Mouse (Mus musculus) liver, embryonic 14.5 days (tissue): ENCODE data around the gene Ugt1a8. TPM values are rescaled to one million over a fixed set of nuclear protein-coding genes. Genes with fewer than 3 reads are reported as not detected.
"Not testable (repeated sequence)": the region's sequence is repeated elsewhere in the genome, so short reads cannot be mapped to it uniquely, and the experiment has no call there.

ENCODE experiments used
- ATAC-seq: fragments of 200-750 bp; cut with Nextera tagmentation; 2 replicates; pipeline ENCODE4 v1.8.0; 2017; ENCODE audit warnings: moderate number of reproducible peaks, mild to moderate bottlenecking, moderate library complexity; ENCODE audit not compliant: insufficient read depth
- DNase-seq, 3 experiments: peaks; one replicate each; pipeline ENCODE4 v3.0.0-alpha.2; 2012 to 2013; ENCODE audit warnings: low read depth in 3 of 3, low spot score in 3 of 3
- H3K27ac ChIP-seq: fragments of 300-500 bp; sonication (generic); 2 replicates; pipeline ENCODE4 v1.5.1; 2014; ENCODE audit warnings: moderate library complexity, mild to moderate bottlenecking, control low read depth, inconsistent platforms
- H3K27me3 ChIP-seq: fragments of 300-500 bp; sonication (generic); 2 replicates; pipeline ENCODE4 v1.6.1; 2014; ENCODE audit warnings: mild to moderate bottlenecking, low read length, moderate library complexity; ENCODE audit not compliant: control insufficient read depth, insufficient read depth
- H3K36me3 ChIP-seq: fragments of 300-500 bp; sonication (generic); replicated peaks from 2 replicates; pipeline ENCODE4 v1.6.1; 2014; ENCODE audit warnings: low read depth; ENCODE audit not compliant: control insufficient read depth, insufficient read depth
- H3K4me1 ChIP-seq, 2 experiments: fragments of 200-500 bp in 1 of 2; fragments of 300-500 bp in 1 of 2; sonication (generic) in 1 of 2; replicated peaks; 2 replicates each; pipeline ENCODE4 v1.6.1; 2012 to 2014; ENCODE audit warnings: antibody characterized with exemption in 1 of 2, inconsistent platforms in 1 of 2, low read length in 1 of 2; ENCODE audit not compliant: control insufficient read depth in 2 of 2, insufficient read depth in 2 of 2
- H3K4me2 ChIP-seq: fragments of 300-500 bp; sonication (generic); 2 replicates; pipeline ENCODE4 v1.6.1; 2014; ENCODE audit warnings: low read depth, mild to moderate bottlenecking, control low read depth, moderate library complexity
- H3K4me3 ChIP-seq, 2 experiments: fragments of 200-500 bp in 1 of 2; fragments of 300-500 bp in 1 of 2; sonication (generic) in 1 of 2; 2 replicates each; pipeline ENCODE4 v1.5.1; 2012 to 2014; ENCODE audit warnings: low read depth in 2 of 2, low read length in 2 of 2, mild to moderate bottlenecking in 2 of 2, control low read depth in 1 of 2, inconsistent platforms in 1 of 2, moderate library complexity in 1 of 2; ENCODE audit not compliant: insufficient read depth in 1 of 2
- H3K9ac ChIP-seq: fragments of 300-500 bp; sonication (generic); replicated peaks from 2 replicates; pipeline ENCODE4 v1.6.1; 2014; ENCODE audit warnings: mild to moderate bottlenecking, control low read depth, moderate library complexity
- H3K9me3 ChIP-seq: fragments of 300-500 bp; sonication (generic); 2 replicates; pipeline ENCODE4 v1.6.1; 2016; ENCODE audit warnings: low read length, mixed read lengths; ENCODE audit not compliant: control insufficient read depth
- CTCF ChIP-seq: IDR thresholded peaks from 2 replicates; pipeline ENCODE4 v1.5.1; 2016; ENCODE audit warnings: antibody characterized with exemption, low read depth, control low read depth
- EP300 ChIP-seq: IDR thresholded peaks from 2 replicates; pipeline ENCODE4 v1.6.1; 2016; ENCODE audit warnings: antibody characterized with exemption, low read depth
- WGBS: fragments of 180-500 bp; shearing (Covaris S2); extraction: QIAGEN DNeasy Blood & Tissue Kit; methylation state at CpG from one replicate; pipeline ENCODE4 v1.1.7; 2014; ENCODE audit not compliant: insufficient replicate concordance; 5-methylcytosine and 5-hydroxymethylcytosine counted together
- polyA plus RNA-seq, 2 experiments: library from polyadenylated mRNA; depleted of rRNA in 1 of 2; stranded (reverse) in 1 of 2; unstranded in 1 of 2; fragments of >200 nt; fragmentation: Nextera tagmentation in 1 of 2; extraction: Ambion mirVana in 1 of 2; gene quantifications; 2 replicates each; pipeline versions ENCODE4 v1.2.1 to v1.2.3; 2012 to 2014

Ugt1a8 gene
- polyA plus RNA-seq, 2 experiments: not detected

GRCm38 (mm10) chr1:88158430-88158829 is 70.8 kb downstream of the Ugt1a8 start:
- H3K4me2 ChIP-seq: no peak overlapping the region
- no peaks in the 10 kb centered on the region for H3K27me3 ChIP-seq
- no peak overlapping the region for H3K4me3 ChIP-seq
- no peaks in the 10 kb centered on the region for H3K9me3 ChIP-seq
- 40% methylated on average over 2 of the region's 2 CpGs for WGBS
- DNase-seq: no peak
- no peak overlapping the region for H3K9ac ChIP-seq
- ATAC-seq: no peak
- no peaks in the 10 kb centered on the region for H3K4me1 ChIP-seq
- H3K36me3 ChIP-seq: no peaks in the 10 kb centered on the region
- TF ChIP-seq CTCF (no peak), EP300 (no peak)
- H3K27ac ChIP-seq: no peak overlapping the region

GRCm38 (mm10) chr1:88165711-88166110 is 78.1 kb downstream of the Ugt1a8 start, which contains the start of gene Ugt1a5:
Ugt1a5 (plus strand) TSS chr1:88166012.
- ATAC-seq (no peak), DNase-seq (no peak)
- 66% methylated on average over 5 of the region's 5 CpGs for WGBS
- Histone ChIP-seq H3K9ac (no peak within 1 kb of the TSS), H3K27ac (no peak within 1 kb of the TSS), H3K4me3 (no peak within 1 kb of the TSS), H3K4me1 (no peaks in the 10 kb centered on the region), H3K27me3 (no peaks in the 10 kb centered on the region), H3K9me3 (no peaks in the 10 kb centered on the region), H3K36me3 (no peaks in the 10 kb centered on the region), H3K4me2 (no peak within 1 kb of the TSS)
- TF ChIP-seq CTCF (no peak), EP300 (no peak)

- not testable (repeated sequence) for H3K9ac ChIP-seq, H3K4me3 ChIP-seq, H3K9me3 ChIP-seq, H3K4me1 ChIP-seq, H3K4me2 ChIP-seq, H3K27ac ChIP-seq, H3K36me3 ChIP-seq, DNase-seq, ATAC-seq, H3K27me3 ChIP-seq
- 67% methylated on average over 5 of the region's 7 CpGs for WGBS
These were observed 84.6 kb downstream of the Ugt1a8 start for GRCm38 (mm10) chr1:88172190-88172589.

- H3K9ac ChIP-seq: no peak overlapping the region
- no peak for DNase-seq
- no peak overlapping the region for H3K4me3 ChIP-seq
- TF ChIP-seq CTCF (no peak), EP300 (no peak)
- WGBS: 82% methylated on average over 1 of the region's 1 CpGs
- no peak for ATAC-seq
- H3K9me3 ChIP-seq: peaks cover 4% of the 10 kb centered on the region
- H3K27ac ChIP-seq: no peak overlapping the region
- H3K4me2 ChIP-seq: no peak overlapping the region
- no peaks in the 10 kb centered on the region for H3K27me3 ChIP-seq
- H3K4me1 ChIP-seq: no peaks in the 10 kb centered on the region
- no peaks in the 10 kb centered on the region for H3K36me3 ChIP-seq
These were observed 92.0 kb downstream of the Ugt1a8 start for GRCm38 (mm10) chr1:88179657-88180056.

- TF ChIP-seq CTCF: no peak
- Histone ChIP-seq H3K4me1 (no peaks in the 10 kb centered on the region), H3K27ac (no peak overlapping the region), H3K4me2 (no peak overlapping the region), H3K27me3 (no peaks in the 10 kb centered on the region), H3K36me3 (no peaks in the 10 kb centered on the region), H3K9ac (no peak overlapping the region), H3K9me3 (no peaks in the 10 kb centered on the region), H3K4me3 (no peak overlapping the region)
- WGBS: 66% methylated on average over 5 of the region's 5 CpGs
- no peak for DNase-seq
- ATAC-seq: no peak
These were observed 98.8 kb downstream of the Ugt1a8 start for GRCm38 (mm10) chr1:88186325-88186935.

GRCm38 (mm10) chr1:88192136-88192535 is 104.5 kb downstream of the Ugt1a8 start:
- H3K4me1 ChIP-seq: no peaks in the 10 kb centered on the region
- DNase-seq (no peak), ATAC-seq (no peak)
- H3K27me3 ChIP-seq: no peaks in the 10 kb centered on the region
- no peak overlapping the region for H3K27ac ChIP-seq
- H3K36me3 ChIP-seq: no peaks in the 10 kb centered on the region
- no peaks in the 10 kb centered on the region for H3K9me3 ChIP-seq
- no peak overlapping the region for H3K4me3 ChIP-seq
- no peak overlapping the region for H3K9ac ChIP-seq
- WGBS: 48% methylated on average over 3 of the region's 3 CpGs
- H3K4me2 ChIP-seq: no peak overlapping the region
- TF ChIP-seq CTCF: no peak
- TF ChIP-seq EP300: no peak
